Mouse (Mus musculus) heart, embryonic 12.5 days (tissue): ENCODE data around the gene Gm10358. TPM values are rescaled to one million over a fixed set of nuclear protein-coding genes. Genes with fewer than 3 reads are reported as not detected.
"Not testable (repeated sequence)": the region's sequence is repeated elsewhere in the genome, so short reads cannot be mapped to it uniquely, and the experiment has no call there.

Experiments
- ATAC-seq: fragments of 200-750 bp; cut with Nextera tagmentation; 2 replicates; pipeline ENCODE4 v1.8.0; 2017; ENCODE audit warnings: moderate TSS enrichment, moderate library complexity; ENCODE audit not compliant: insufficient number of reproducible peaks, low FRiP score
- H3K27ac ChIP-seq: fragments of 300-500 bp; sonication (generic); 2 replicates; pipeline ENCODE4 v1.5.1; 2016; ENCODE audit warnings: mild to moderate bottlenecking, moderate library complexity; ENCODE audit not compliant: poor library complexity, severe bottlenecking
- H3K27me3 ChIP-seq: fragments of 300-500 bp; sonication (generic); replicated peaks from 2 replicates; pipeline ENCODE4 v1.6.1; 2016; ENCODE audit warnings: mild to moderate bottlenecking, moderate library complexity
- H3K36me3 ChIP-seq: fragments of 300-500 bp; sonication (generic); 2 replicates; pipeline ENCODE4 v1.6.1; 2016; ENCODE audit warnings: mild to moderate bottlenecking, moderate library complexity
- H3K4me1 ChIP-seq: fragments of 300-500 bp; sonication (generic); replicated peaks from 2 replicates; pipeline ENCODE4 v1.6.1; 2016; ENCODE audit warnings: mild to moderate bottlenecking
- H3K4me2 ChIP-seq: fragments of 300-500 bp; sonication (generic); 2 replicates; pipeline ENCODE4 v1.6.1; 2016; ENCODE audit warnings: mild to moderate bottlenecking, moderate library complexity
- H3K4me3 ChIP-seq: fragments of 300-500 bp; sonication (generic); 2 replicates; pipeline ENCODE4 v1.5.1; 2016; ENCODE audit warnings: mild to moderate bottlenecking
- H3K9ac ChIP-seq: fragments of 300-500 bp; sonication (generic); 2 replicates; pipeline ENCODE4 v1.6.1; 2016; ENCODE audit warnings: mild to moderate bottlenecking, moderate library complexity
- H3K9me3 ChIP-seq: fragments of 300-500 bp; sonication (generic); replicated peaks from 2 replicates; pipeline ENCODE4 v1.6.1; 2016; ENCODE audit warnings: mild to moderate bottlenecking, moderate library complexity
- WGBS: fragments of 180-500 bp; shearing (Covaris S2); methylation state at CpG from one replicate; pipeline ENCODE4 v1.1.7; 2016; 5-methylcytosine and 5-hydroxymethylcytosine counted together
- polyA plus RNA-seq: library from polyadenylated mRNA; unstranded; fragments of >200 nt; fragmentation: Nextera tagmentation; extraction: Ambion mirVana; gene quantifications from 2 replicates; pipeline ENCODE4 v1.2.1, GENCODE M21; 2016

The Gm10358 gene
- 0.38 and 0.68 TPM in 2 replicates for polyA plus RNA-seq

DNA sequence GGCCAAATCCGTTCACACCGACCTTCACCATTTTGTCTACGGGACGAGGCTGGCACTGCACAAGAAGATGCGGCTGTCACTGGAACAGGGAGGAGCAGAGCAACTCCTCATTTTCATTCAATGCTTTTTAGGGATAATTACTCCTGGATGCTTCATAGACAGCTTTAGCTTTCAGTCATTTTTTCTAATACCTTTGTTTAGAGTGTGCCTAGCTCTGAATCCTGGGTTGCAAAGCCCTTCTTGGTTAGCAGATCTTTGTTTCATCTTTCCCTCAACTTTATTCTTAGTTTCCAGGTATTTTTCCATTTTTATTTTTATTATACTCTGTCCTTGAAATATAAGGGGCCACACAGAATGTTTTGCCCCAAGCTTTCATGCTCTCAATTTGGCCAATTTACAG is at the start of gene Gm10358:
TSS of gene Gm10358 (minus strand) at position 101 of the 400 bp plus-strand sequence.
- ATAC-seq = no peak

DNA sequence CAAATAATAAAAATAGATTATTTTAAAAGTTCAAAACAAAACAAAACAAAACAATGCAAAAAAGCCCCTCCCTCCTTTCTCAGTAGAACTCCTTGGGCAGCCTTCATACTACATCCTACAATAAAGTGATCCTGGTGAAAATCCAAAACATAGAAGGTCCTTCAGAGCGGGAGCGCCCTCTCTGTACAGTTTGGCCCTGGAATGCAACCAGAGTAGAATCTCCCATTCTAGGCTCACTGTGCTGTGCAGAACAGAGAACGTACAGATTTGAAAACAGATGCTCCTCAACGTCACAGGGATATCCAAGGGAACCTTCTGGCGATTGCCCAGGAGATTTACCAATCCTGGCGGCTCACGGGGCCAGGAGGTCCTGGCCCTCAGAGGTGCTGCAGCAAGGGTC is 42.0 kb upstream of the Gm10358 start, which contains the start of gene Iqcm:
TSS of gene Iqcm (plus strand) at position 301 of the 400 bp plus-strand sequence.
- no peaks in the 10 kb centered on the region for H3K27me3 ChIP-seq
- H3K4me3 ChIP-seq = no peak within 1 kb of the TSS
- no peak within 1 kb of the TSS for H3K27ac ChIP-seq
- H3K4me1 ChIP-seq = no peaks in the 10 kb centered on the region
- H3K36me3 ChIP-seq = no peaks in the 10 kb centered on the region
- H3K9me3 ChIP-seq = no peaks in the 10 kb centered on the region; the same call in 1 of the 2 replicates
- no peak within 1 kb of the TSS for H3K9ac ChIP-seq
- no peak for ATAC-seq
- H3K4me2 ChIP-seq = no peak within 1 kb of the TSS
- WGBS = 88% methylated on average over 7 of the region's 7 CpGs

More for the DNA sequence above, at the start of gene Gm10358:
- Histone ChIP-seq H3K36me3 (no peaks in the 10 kb centered on the region), H3K9ac (no peak within 1 kb of the TSS), H3K4me3 (no peak within 1 kb of the TSS), H3K27ac (no peak within 1 kb of the TSS), H3K27me3 (no peaks in the 10 kb centered on the region), H3K9me3 (no peaks in the 10 kb centered on the region), H3K4me1 (no peaks in the 10 kb centered on the region), H3K4me2 (no peak within 1 kb of the TSS)
- WGBS = 93% methylated on average over 5 of the region's 5 CpGs

DNA sequence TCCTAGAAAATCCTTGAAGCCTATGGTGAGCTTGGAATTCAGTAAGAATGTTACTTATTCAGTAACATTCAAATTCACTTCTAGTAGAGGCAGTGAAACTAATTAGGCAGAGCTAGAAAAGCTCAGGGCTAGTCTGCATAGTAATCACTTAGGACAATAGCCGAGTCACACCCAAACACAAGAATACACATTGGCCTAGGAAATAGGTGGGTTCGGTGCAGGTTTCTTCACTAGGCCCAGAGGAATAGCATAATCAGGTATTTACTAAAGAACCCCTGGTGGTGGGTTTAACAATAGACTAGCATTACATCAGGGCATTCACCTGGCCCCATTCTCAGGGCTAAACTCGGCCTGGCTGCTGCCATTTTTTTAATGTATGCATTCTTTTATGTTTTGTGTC is 9.3 kb upstream of the Gm10358 start:
- not testable (repeated sequence) for H3K9me3 ChIP-seq, H3K27me3 ChIP-seq, H3K36me3 ChIP-seq, ATAC-seq, H3K4me3 ChIP-seq, H3K4me1 ChIP-seq, H3K9ac ChIP-seq, H3K4me2 ChIP-seq, H3K27ac ChIP-seq
- 75% methylated on average over 3 of the region's 3 CpGs for WGBS

DNA sequence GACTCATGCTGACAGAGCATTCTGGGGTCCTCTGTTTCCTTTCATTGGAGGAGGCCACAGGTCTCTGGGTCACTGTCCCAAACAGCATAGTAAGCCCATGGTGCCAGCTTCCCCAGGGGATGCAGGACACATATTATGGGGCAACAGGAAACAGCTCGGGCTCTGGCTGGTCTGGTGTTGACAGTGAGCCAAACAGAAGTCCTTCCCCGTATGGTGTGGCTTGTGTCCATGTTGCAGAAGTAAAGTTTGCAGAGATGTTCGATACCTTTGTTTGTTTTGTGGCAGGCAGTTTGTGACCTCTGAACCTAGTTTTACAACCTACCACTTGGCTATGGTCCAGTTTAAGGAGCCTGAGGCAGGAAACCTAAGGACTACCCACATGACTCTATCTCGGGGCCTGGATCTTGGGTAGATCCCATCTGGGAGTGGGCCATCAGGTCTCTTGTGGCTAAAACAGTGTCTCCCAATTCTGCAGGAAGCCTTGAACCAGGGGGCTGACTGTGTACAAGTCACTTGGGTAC is 21.6 kb downstream of the Gm10358 start:
- no peak for ATAC-seq
- no peaks in the 10 kb centered on the region for H3K36me3 ChIP-seq
- no peaks in the 10 kb centered on the region for H3K4me1 ChIP-seq
- peaks cover 7% of the 10 kb centered on the region; the same call in 1 of the 2 replicates for H3K9me3 ChIP-seq
- H3K9ac ChIP-seq = no peak overlapping the region
- WGBS = 80% methylated on average over 4 of the region's 4 CpGs
- no peaks in the 10 kb centered on the region for H3K27me3 ChIP-seq
- H3K4me3 ChIP-seq = no peak overlapping the region
- H3K27ac ChIP-seq = no peak overlapping the region
- no peak overlapping the region for H3K4me2 ChIP-seq

DNA sequence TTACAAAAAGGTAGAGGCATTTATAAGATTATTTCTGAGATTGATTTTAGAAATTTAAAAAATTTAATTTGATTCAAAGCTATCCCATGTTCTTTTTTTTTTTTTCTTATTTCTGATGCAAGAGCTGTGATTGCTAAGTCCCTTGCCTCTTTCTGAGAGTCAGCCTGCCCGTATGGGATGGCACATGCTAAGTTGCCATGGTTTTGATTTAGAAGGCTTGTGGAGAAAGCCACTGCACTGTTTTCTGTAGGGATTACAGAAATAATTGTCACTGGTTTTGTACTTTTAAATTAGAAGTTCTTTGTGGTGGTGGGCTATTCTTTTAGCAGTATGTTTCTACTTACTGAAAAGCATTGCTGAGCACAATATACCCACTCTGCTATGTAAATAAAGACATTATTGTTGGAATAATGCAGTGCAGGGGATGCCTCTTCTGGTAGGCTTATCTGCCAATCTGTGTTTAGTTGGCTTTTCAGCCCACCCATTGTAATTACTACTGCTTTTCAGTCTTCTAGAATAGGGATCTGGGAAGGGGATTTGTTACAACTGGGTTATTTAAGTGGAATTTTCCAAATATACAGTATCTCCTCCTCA is 30.8 kb downstream of the Gm10358 start:
- WGBS = 74% methylated on average over 1 of the region's 1 CpGs
- Histone ChIP-seq H3K9ac (no peak overlapping the region), H3K27me3 (no peaks in the 10 kb centered on the region), H3K4me3 (no peak overlapping the region), H3K27ac (no peak overlapping the region), H3K36me3 (no peaks in the 10 kb centered on the region), H3K4me2 (no peak overlapping the region), H3K4me1 (no peaks in the 10 kb centered on the region), H3K9me3 (no peaks in the 10 kb centered on the region)
- no peak for ATAC-seq

DNA sequence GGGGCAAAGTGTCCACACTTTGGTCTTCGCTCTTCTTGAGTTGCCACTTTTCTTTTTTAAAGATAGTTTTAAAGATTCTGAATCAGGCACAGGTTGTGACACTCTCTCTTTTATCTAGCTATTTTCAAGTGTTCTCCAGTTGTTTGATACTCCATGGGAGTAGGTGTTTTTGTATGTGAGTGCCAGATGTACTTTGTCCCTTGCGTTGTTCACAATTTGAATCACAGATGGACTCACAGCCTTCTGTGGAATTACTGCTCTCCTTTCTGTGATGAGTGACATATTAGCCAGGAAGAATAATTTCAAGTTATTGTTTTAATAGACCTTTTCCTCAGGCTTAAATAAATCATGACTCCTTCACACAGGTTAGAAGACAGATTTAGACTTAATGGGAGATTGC is 34.4 kb downstream of the Gm10358 start:
- Histone ChIP-seq H3K4me1 (no peaks in the 10 kb centered on the region), H3K9me3 (no peaks in the 10 kb centered on the region), H3K4me3 (no peak overlapping the region), H3K27ac (no peak overlapping the region), H3K27me3 (no peaks in the 10 kb centered on the region), H3K36me3 (no peaks in the 10 kb centered on the region), H3K4me2 (no peak overlapping the region), H3K9ac (no peak overlapping the region)
- ATAC-seq = no peak
- 85% methylated on average over 2 of the region's 2 CpGs for WGBS

Other genes starting within 250 kb of the Gm10358 start
- gene Rasd2, start 192.6 kb downstream of the Gm10358 start, polyA plus RNA-seq = 0.13 TPM in 2 replicates
- not detected in 2 replicates for gene Iqcm, start 42.1 kb upstream of the Gm10358 start, polyA plus RNA-seq